Mouse (Mus musculus): ENCODE measurements around the gene Tsen15.

Tsen15 gene

GRCm38 (mm10) chr1:152386188-152386835 lies at the start of gene Tsen15:
Tsen15 (minus strand) TSS chr1:152386688.
- DNase-seq (ENCODE audit: low spot score): peak; percentile 78

GRCm38 (mm10) chr1:152434166-152434565 lies 47.7 kb upstream of the Tsen15 start:
- DNase-seq (ENCODE audit: low spot score): no peak

GRCm38 (mm10) chr1:152429805-152430204 lies 43.3 kb upstream of the Tsen15 start:
- no peak for DNase-seq (ENCODE audit: low spot score)

- DNase-seq (ENCODE audit: low spot score): no peak
Observed at GRCm38 (mm10) chr1:152427912-152428581, 41.6 kb upstream of the Tsen15 start.

- no peak for DNase-seq (ENCODE audit: low spot score)
Observed at GRCm38 (mm10) chr1:152423052-152423451, 36.6 kb upstream of the Tsen15 start.

GRCm38 (mm10) chr1:152422295-152422694 lies 35.8 kb upstream of the Tsen15 start:
- DNase-seq (ENCODE audit: low spot score): no peak

GRCm38 (mm10) chr1:152417602-152418001 lies 31.1 kb upstream of the Tsen15 start:
- no peak for DNase-seq (ENCODE audit: low spot score)

- no peak for DNase-seq (ENCODE audit: low spot score)
Observed at GRCm38 (mm10) chr1:152416306-152416904, 29.9 kb upstream of the Tsen15 start.

GRCm38 (mm10) chr1:152414451-152414850 lies 28.0 kb upstream of the Tsen15 start:
- DNase-seq (ENCODE audit: low spot score): no peak

- no peak for DNase-seq (ENCODE audit: low spot score)
Observed at GRCm38 (mm10) chr1:152413961-152414360, 27.5 kb upstream of the Tsen15 start.

- no peak for DNase-seq (ENCODE audit: low spot score)
Observed at GRCm38 (mm10) chr1:152413116-152413515, 26.6 kb upstream of the Tsen15 start.

- no peak for DNase-seq (ENCODE audit: low spot score)
Observed at GRCm38 (mm10) chr1:152410657-152411056, 24.2 kb upstream of the Tsen15 start.

GRCm38 (mm10) chr1:152409356-152409755 lies 22.9 kb upstream of the Tsen15 start:
- DNase-seq (ENCODE audit: low spot score): no peak

- no peak for DNase-seq (ENCODE audit: low spot score)
Observed at GRCm38 (mm10) chr1:152407021-152407946, 20.8 kb upstream of the Tsen15 start.

- no peak for DNase-seq (ENCODE audit: low spot score)
Observed at GRCm38 (mm10) chr1:152400556-152401540, 14.4 kb upstream of the Tsen15 start.

GRCm38 (mm10) chr1:152399790-152400555 lies 13.5 kb upstream of the Tsen15 start, which contains the start of gene Colgalt2:
Colgalt2 (plus strand) TSS chr1:152399830.
- DNase-seq (ENCODE audit: low spot score): no peak

- DNase-seq (ENCODE audit: low spot score): no peak
Observed at GRCm38 (mm10) chr1:152398708-152399107, 12.2 kb upstream of the Tsen15 start.

GRCm38 (mm10) chr1:152394956-152395515 lies 8.5 kb upstream of the Tsen15 start:
- no peak for DNase-seq (ENCODE audit: low spot score)

GRCm38 (mm10) chr1:152394137-152394536 lies 7.6 kb upstream of the Tsen15 start:
- DNase-seq (ENCODE audit: low spot score): no peak

- no peak for DNase-seq (ENCODE audit: low spot score)
Observed at GRCm38 (mm10) chr1:152389271-152389670, 2.8 kb upstream of the Tsen15 start.
